Mouse (Mus musculus): ENCODE measurements around the gene Rgs14. TPM values are rescaled to one million over a fixed set of nuclear protein-coding genes. Genes with fewer than 3 reads are reported as not detected.

The Rgs14 gene
- polyA plus RNA-seq, 1 experiment from 2014 or later = 0.75 TPM

DNA sequence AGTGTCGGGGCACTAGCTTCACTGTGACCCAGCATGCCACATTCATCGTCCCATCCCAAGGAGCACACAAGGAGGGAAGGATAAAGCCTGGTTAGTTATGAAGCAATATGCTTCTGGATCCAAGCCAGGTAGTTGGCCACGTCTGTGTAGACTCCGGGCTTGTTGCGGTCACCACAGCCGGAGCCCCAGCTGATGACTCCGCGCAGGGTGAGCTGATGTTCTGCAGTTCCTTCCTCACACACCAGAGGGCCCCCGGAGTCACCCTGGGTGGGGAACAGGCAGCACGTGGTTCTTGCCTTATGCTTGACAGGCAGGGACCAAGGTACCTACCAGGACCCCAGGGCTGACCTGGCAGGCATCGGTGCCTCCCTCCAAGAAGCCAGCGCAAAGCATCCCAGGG lies 48.5 kb downstream of the Rgs14 start:
- ATAC-seq = peak; percentile 69; the same call in 1 of the 2 replicates
- Histone ChIP-seq H3K36me3 (ENCODE audit: control insufficient read depth, insufficient read depth, low read length) (no peaks in the 10 kb centered on the region), H3K4me1 (ENCODE audit: control insufficient read depth, insufficient read depth, low read length) (no peaks in the 10 kb centered on the region), H3K9me3 (replicated peaks; ENCODE audit: control insufficient read depth, low read length) (no peaks in the 10 kb centered on the region), H3K4me2 (ENCODE audit: low read length) (peak overlapping the region; percentile 20; the same call in 1 of the 2 replicates), H3K9ac (ENCODE audit: low read length) (peak overlapping the region; percentile 37; the same call in 1 of the 2 replicates), H3K27ac (ENCODE audit: low read depth, low read length) (no peak overlapping the region), H3K27me3 (replicated peaks; ENCODE audit: control insufficient read depth, insufficient read depth, low read length) (peaks cover 37% of the 10 kb centered on the region), H3K4me3 (ENCODE audit: low read depth, low read length) (no peak overlapping the region)
- WGBS = 15% methylated on average over 12 of the region's 12 CpGs
- DNase-seq (ENCODE audit: low spot score) = peak; percentile 80

DNA sequence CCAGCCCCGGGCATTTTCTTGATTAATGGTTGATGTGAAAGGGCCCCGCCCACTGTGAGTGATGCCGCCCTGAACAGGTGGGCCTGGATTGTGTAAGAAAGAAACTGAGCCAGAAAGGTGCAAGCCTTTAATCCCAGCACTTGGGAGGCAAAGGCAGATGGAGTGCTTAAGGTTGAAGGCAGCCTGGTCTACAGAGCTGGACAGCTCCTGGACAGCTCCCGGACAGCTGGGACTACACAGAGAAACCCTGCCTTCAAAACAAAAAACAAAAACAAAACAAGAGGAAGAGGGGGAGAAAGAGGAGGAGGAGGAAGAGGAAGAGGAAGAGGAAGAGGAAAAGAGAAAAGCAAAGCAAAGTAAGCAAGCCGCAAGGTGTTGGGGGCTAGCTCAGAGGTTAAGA lies 49.6 kb downstream of the Rgs14 start:
- no peak overlapping the region for H3K4me3 ChIP-seq (ENCODE audit: low read depth, low read length)
- peaks cover 37% of the 10 kb centered on the region for H3K27me3 ChIP-seq (replicated peaks; ENCODE audit: control insufficient read depth, insufficient read depth, low read length)
- 85% methylated on average over 5 of the region's 5 CpGs for WGBS

DNA sequence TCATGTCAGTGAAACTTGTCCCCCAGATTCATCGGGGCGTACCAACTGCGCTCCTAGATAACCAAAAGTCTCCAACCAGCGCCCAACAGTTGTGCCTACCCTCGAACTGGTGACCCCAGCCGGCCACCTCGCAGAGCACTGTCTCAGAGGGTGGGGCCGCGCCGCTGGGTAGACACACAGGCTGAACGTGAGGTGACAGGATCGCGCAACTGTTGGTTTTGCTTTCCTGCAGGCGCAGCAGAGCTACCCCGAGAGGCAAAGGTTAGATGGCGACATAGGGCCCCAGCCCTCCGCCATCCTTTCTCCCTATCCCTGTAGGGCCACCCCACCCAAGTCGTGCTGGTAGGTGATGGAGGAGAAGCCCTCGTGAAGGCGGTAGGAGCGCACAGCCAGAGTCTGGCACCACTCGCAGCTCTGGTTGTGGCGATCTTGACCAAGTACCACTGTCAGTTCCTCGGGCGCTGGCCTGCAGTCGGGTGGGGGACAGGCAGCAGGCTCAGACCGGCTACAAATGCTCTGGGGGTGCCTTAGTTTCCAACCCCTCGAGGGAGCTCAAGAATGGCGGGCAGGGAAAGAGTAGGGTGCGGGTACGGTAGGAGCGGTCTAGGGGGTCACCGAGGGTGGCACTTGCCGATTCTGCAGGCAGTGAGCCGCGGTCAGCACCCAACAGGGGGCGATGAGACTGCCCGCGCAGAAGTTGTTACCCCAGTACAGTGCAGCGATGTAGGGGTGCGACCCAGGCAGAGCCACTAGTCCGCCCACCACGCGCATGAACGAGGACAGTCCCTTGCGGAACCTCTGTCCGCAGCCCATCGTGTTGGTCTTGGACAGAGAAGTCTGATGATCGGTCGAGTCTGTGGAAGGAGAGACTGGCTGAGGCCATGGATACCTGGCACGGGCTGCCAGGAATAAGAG lies 50.7 kb downstream of the Rgs14 start:
- Histone ChIP-seq H3K4me1 (ENCODE audit: control insufficient read depth, insufficient read depth, low read length) (no peaks in the 10 kb centered on the region), H3K9ac (ENCODE audit: low read length) (0 out of 2 replicates have a peak overlapping the region, but pooled peaks have one; percentile 35), H3K4me3 (ENCODE audit: low read depth, low read length) (no peak overlapping the region), H3K27ac (ENCODE audit: low read depth, low read length) (no peak overlapping the region), H3K4me2 (ENCODE audit: low read length) (peak overlapping the region; percentile 39; the same call in 1 of the 2 replicates), H3K36me3 (ENCODE audit: control insufficient read depth, insufficient read depth, low read length) (no peaks in the 10 kb centered on the region), H3K9me3 (replicated peaks; ENCODE audit: control insufficient read depth, low read length) (no peaks in the 10 kb centered on the region), H3K27me3 (replicated peaks; ENCODE audit: control insufficient read depth, insufficient read depth, low read length) (peaks cover 37% of the 10 kb centered on the region)
- no peak for DNase-seq (ENCODE audit: low spot score)
- WGBS = 35% methylated on average over 51 of the region's 51 CpGs
- peak; percentile 32; the same call in 1 of the 2 replicates for ATAC-seq

More for the DNA sequence above, 49.6 kb downstream of the Rgs14 start:
- Histone ChIP-seq H3K4me2 (ENCODE audit: low read length) (no peak overlapping the region), H3K9me3 (replicated peaks; ENCODE audit: control insufficient read depth, low read length) (no peaks in the 10 kb centered on the region), H3K9ac (ENCODE audit: low read length) (no peak overlapping the region), H3K4me1 (ENCODE audit: control insufficient read depth, insufficient read depth, low read length) (no peaks in the 10 kb centered on the region), H3K27ac (ENCODE audit: low read depth, low read length) (no peak overlapping the region), H3K36me3 (ENCODE audit: control insufficient read depth, insufficient read depth, low read length) (no peaks in the 10 kb centered on the region)
- ATAC-seq = no peak
- DNase-seq (ENCODE audit: low spot score) = no peak

DNA sequence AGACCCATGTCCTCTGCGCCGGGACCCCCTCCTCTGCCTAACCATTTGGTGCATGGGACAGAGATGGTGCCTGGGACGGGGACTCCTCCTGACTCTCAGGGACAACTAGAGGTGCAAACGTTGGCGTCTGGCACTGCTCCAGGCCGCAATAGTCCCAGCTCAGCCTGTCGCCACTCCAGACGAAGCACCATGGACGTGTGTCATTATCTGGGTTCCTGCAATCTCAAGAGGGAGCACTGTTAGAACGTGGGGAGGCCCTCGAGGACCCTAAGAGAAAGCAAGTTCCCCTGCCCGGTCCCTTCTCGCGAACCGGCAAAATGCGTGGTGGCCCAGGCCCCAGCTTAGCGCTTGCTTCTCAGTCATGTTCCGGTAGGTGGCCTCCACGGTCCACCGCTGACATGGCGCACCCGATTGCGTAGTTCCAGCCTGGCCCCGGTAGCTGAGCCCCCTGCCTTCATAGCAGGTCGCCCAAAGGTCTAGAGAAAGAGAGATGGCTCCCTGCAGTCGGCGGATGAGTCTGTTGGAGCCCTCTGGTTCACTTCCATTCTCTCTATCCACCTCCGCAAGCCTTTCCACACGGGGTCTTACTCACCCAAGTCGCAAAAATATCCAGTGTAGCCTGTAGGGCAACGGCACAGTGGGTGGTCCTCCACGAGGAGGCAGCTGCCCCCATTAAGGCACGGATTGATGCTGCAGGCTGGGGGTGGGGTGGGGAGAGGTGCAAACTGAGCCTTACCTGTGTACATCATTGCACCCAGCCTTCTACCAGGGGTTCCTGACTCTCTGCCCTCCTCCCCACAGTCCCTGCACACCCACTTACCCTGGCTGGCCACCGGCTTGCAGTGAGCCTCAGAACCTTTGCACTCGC lies 51.6 kb downstream of the Rgs14 start:
- no peaks in the 10 kb centered on the region for H3K9me3 ChIP-seq (replicated peaks; ENCODE audit: control insufficient read depth, low read length)
- peak; percentile 67 for DNase-seq (ENCODE audit: low spot score)
- 13% methylated on average over 35 of the region's 35 CpGs for WGBS
- H3K4me3 ChIP-seq (ENCODE audit: low read depth, low read length) = peak overlapping the region; percentile 8; the same call in 1 of the 2 replicates
- H3K9ac ChIP-seq (ENCODE audit: low read length) = peak overlapping the region; percentile 35; the same call in 1 of the 2 replicates
- no peaks in the 10 kb centered on the region for H3K36me3 ChIP-seq (ENCODE audit: control insufficient read depth, insufficient read depth, low read length)
- peaks cover 37% of the 10 kb centered on the region for H3K27me3 ChIP-seq (replicated peaks; ENCODE audit: control insufficient read depth, insufficient read depth, low read length)
- ATAC-seq = peak; percentile 77
- no peaks in the 10 kb centered on the region for H3K4me1 ChIP-seq (ENCODE audit: control insufficient read depth, insufficient read depth, low read length)
- no peak overlapping the region for H3K27ac ChIP-seq (ENCODE audit: low read depth, low read length)
- H3K4me2 ChIP-seq (ENCODE audit: low read length) = peak overlapping the region; percentile 39

DNA sequence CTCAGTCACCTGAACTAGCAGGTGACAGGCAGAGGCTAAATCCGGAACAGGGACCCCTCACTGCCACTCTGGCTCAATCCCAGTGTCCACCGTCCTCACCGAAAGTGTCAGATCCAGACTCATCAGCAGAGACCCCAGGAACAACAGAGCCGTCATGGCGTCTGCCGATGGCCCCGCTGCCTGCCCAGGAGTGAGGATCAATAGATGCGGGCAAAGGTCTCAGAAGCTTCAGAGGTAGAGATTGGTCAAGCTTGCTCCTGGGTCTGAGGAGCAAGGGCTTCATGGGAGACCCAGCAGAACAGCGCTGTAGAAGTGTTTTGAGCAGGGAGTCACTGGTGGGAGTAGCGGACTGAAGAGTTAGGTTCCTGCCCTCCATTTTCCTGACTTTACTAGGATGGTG lies 57.1 kb downstream of the Rgs14 start, which contains the start of gene F12:
Gene F12, minus strand, starts transcription at position 181 of the 400 bp plus-strand sequence.
- Histone ChIP-seq H3K27me3 (replicated peaks; ENCODE audit: control insufficient read depth, insufficient read depth, low read length) (peaks cover 6% of the 10 kb centered on the region), H3K27ac (ENCODE audit: low read depth, low read length) (no peak within 1 kb of the TSS), H3K9me3 (replicated peaks; ENCODE audit: control insufficient read depth, low read length) (no peaks in the 10 kb centered on the region), H3K9ac (ENCODE audit: low read length) (no peak within 1 kb of the TSS), H3K4me2 (ENCODE audit: low read length) (no peak within 1 kb of the TSS), H3K36me3 (ENCODE audit: control insufficient read depth, insufficient read depth, low read length) (no peaks in the 10 kb centered on the region), H3K4me3 (ENCODE audit: low read depth, low read length) (no peak within 1 kb of the TSS), H3K4me1 (ENCODE audit: control insufficient read depth, insufficient read depth, low read length) (no peaks in the 10 kb centered on the region)
- DNase-seq (ENCODE audit: low spot score) (no peak), ATAC-seq (no peak)
- 89% methylated on average over 10 of the region's 10 CpGs for WGBS

- Histone ChIP-seq H3K9me3 (replicated peaks; ENCODE audit: control insufficient read depth, low read length) (no peaks in the 10 kb centered on the region), H3K36me3 (ENCODE audit: control insufficient read depth, insufficient read depth, low read length) (no peaks in the 10 kb centered on the region), H3K4me3 (ENCODE audit: low read depth, low read length) (no peak overlapping the region), H3K9ac (ENCODE audit: low read length) (no peak overlapping the region), H3K27ac (ENCODE audit: low read depth, low read length) (no peak overlapping the region), H3K27me3 (replicated peaks; ENCODE audit: control insufficient read depth, insufficient read depth, low read length) (no peaks in the 10 kb centered on the region), H3K4me1 (ENCODE audit: control insufficient read depth, insufficient read depth, low read length) (no peaks in the 10 kb centered on the region), H3K4me2 (ENCODE audit: low read length) (no peak overlapping the region)
- DNase-seq (ENCODE audit: low spot score) (no peak), ATAC-seq (no peak)
- 80% methylated on average over 12 of the region's 12 CpGs for WGBS
These were observed 59.8 kb downstream of the Rgs14 start for GRCm38 (mm10) chr13:55429226-55429888.

DNA sequence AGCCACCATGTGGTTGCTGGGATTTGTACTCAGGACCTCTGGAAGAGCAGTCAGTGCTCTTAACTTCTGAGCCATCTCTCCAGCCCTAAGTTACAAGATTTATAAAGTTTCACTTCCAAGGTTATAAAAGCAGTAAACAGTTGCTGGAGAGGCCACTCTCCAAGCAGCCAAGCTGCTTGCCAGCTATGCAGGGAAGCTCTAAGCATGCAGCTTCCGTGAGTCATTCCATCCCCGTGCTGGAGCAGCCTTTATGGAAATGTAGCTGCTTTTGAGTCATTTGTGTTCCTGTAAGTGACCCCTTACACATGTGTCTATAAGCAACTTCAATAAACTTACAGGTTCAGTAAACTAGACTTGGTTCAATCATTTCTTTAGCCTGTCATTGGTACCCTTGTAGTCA lies 61.0 kb downstream of the Rgs14 start:
- Histone ChIP-seq H3K36me3 (ENCODE audit: control insufficient read depth, insufficient read depth, low read length) (no peaks in the 10 kb centered on the region), H3K4me2 (ENCODE audit: low read length) (no peak overlapping the region), H3K27ac (ENCODE audit: low read depth, low read length) (no peak overlapping the region), H3K9me3 (replicated peaks; ENCODE audit: control insufficient read depth, low read length) (no peaks in the 10 kb centered on the region), H3K4me1 (ENCODE audit: control insufficient read depth, insufficient read depth, low read length) (no peaks in the 10 kb centered on the region), H3K27me3 (replicated peaks; ENCODE audit: control insufficient read depth, insufficient read depth, low read length) (no peaks in the 10 kb centered on the region), H3K4me3 (ENCODE audit: low read depth, low read length) (no peak overlapping the region), H3K9ac (ENCODE audit: low read length) (no peak overlapping the region)
- WGBS = 75% methylated on average over 2 of the region's 2 CpGs
- no peak for ATAC-seq
- no peak for DNase-seq (ENCODE audit: low spot score)

DNA sequence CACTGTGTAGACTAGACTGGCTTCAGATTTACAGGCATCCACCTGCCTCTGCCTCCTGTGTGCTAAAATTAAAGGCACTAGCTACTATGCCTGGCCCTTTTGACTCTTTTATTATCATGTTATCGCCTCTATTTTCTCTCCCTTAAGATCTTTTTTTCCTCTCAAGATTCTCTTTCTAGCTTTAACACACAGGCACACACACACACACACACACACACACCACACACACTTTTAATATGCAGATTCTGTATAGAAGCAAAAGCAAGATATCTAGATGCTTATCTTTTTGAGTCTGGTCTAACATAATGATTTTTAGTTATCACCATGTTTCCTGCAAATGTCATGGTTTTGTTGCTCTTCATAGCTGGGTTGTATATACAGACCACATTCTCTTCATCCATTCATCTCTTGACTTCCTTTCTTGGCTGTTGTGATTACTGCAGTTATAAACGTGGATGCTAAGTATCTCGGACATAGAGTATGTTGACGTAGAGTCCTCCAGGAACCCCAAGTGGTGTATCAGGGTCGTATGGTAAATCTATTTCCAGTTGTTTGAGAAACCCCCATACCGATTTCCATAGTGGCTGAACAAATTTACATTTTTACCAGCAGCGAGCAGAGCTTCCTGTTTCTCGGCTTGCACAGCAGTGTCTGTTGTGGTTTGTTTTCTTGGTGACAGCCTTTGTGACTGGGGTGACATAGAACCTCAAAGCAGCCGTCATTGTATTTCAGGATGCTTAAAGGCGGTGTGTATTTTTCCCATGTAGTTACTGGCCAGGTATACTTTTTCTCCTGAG lies 62.6 kb downstream of the Rgs14 start:
- H3K4me1 ChIP-seq (ENCODE audit: control insufficient read depth, insufficient read depth, low read length) = no peaks in the 10 kb centered on the region
- no peak overlapping the region for H3K4me2 ChIP-seq (ENCODE audit: low read length)
- H3K36me3 ChIP-seq (ENCODE audit: control insufficient read depth, insufficient read depth, low read length) = no peaks in the 10 kb centered on the region
- H3K27ac ChIP-seq (ENCODE audit: low read depth, low read length) = no peak overlapping the region
- no peak overlapping the region for H3K4me3 ChIP-seq (ENCODE audit: low read depth, low read length)
- ATAC-seq (no peak), DNase-seq (ENCODE audit: low spot score) (no peak)
- WGBS = 81% methylated on average over 10 of the region's 10 CpGs
- no peaks in the 10 kb centered on the region for H3K9me3 ChIP-seq (replicated peaks; ENCODE audit: control insufficient read depth, low read length)
- no peaks in the 10 kb centered on the region for H3K27me3 ChIP-seq (replicated peaks; ENCODE audit: control insufficient read depth, insufficient read depth, low read length)
- no peak overlapping the region for H3K9ac ChIP-seq (ENCODE audit: low read length)

All from forebrain, embryonic 14.5 days (tissue).